In the genomic region with DNA sequence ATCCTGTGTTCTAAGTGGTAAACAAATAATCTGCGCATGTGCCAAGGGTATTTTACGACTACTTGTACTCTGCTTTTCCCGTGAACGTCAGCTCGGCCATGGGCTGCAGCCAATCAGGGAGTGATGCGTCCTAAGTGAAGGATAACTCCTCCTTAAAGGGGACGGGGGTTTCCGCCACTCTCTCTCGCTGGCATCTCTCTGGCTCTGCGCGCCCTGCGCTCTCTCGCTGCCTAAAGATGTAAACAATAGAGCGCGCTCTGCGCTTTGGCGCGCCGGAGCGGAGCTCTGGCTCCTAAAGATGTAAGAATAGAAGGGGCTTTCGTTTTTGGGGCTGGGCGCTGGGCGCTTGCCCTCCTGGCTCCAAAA, we compare ENCODE assay signal across 8 mouse cellular contexts.
DNase-seq lines count a peak whose midpoint lies in the region; ATAC-seq and TF ChIP-seq lines count a peak whose summit lies in the region.
"Not testable (repeated sequence)": the region's sequence is repeated elsewhere in the genome, so short reads cannot be mapped to it uniquely, and the experiment has no call there.

No protein-coding gene starts in this region.

- H3K4me3 ChIP-seq in ES-Bruce4 (ENCODE audit: low read depth, low read length), result peak overlapping the region; percentile 57
- H3K4me3 ChIP-seq in hindbrain, embryonic 10.5 days, result peak overlapping the region; percentile 57
- H3K4me3 ChIP-seq in liver, embryonic 11.5 days (ENCODE audit: low read depth, low read length), result peak overlapping the region; percentile 50
- peak overlapping the region; percentile 43 for H3K4me3 ChIP-seq in midbrain, embryonic 16.5 days (ENCODE audit: low read depth, low read length)
- peak overlapping the region; percentile 45 for H3K4me3 ChIP-seq in stomach, embryonic 15.5 days (replicated peaks)

- TF ChIP-seq CTCF in ES-Bruce4 (IDR thresholded peaks at IDR 0.05; ENCODE audit: low read depth, low read length), result not testable (repeated sequence)

- H3K27ac ChIP-seq in ES-Bruce4 (ENCODE audit: insufficient read depth, low read length); liver, embryonic 11.5 days (ENCODE audit: low read depth, low read length): not testable (repeated sequence)
- peak overlapping the region; percentile 90 for H3K27ac ChIP-seq in hindbrain, embryonic 10.5 days
- peak overlapping the region; percentile 85 for H3K27ac ChIP-seq in midbrain, embryonic 16.5 days (ENCODE audit: low read length)
- H3K27ac ChIP-seq in stomach, embryonic 15.5 days, result peak overlapping the region; percentile 37; the same call in 1 of the 2 replicates

- H3K9ac ChIP-seq in ES-Bruce4 (ENCODE audit: low read depth, poor library complexity, severe bottlenecking), result peak overlapping the region; percentile 59
- H3K9ac ChIP-seq in liver, embryonic 11.5 days (ENCODE audit: low read depth, low read length), result peak overlapping the region; percentile 56
- peak overlapping the region; percentile 65; the same call in 1 of the 2 replicates for H3K9ac ChIP-seq in midbrain, embryonic 16.5 days (ENCODE audit: low read depth, low read length)
- H3K9ac ChIP-seq in stomach, embryonic 15.5 days, result not testable (repeated sequence)

- TF ChIP-seq EP300 in ES-Bruce4 (IDR thresholded peaks at IDR 0.05; ENCODE audit: insufficient read depth, low read depth, low read length), result not testable (repeated sequence)

- peak; percentile 75 for DNase-seq in cerebellum, adult 9-11 months
- DNase-seq in frontal cortex, postnatal 25 days (ENCODE audit: low spot score in 2 of 2), result peak; percentile 9
- peak; percentile 21 for DNase-seq in hindbrain, embryonic 10.5 days (ENCODE audit: low spot score)
- peak; percentile 44 for DNase-seq in layer of hippocampus, adult 11-12 months (ENCODE audit: low spot score)
- not testable (repeated sequence) for DNase-seq in liver, embryonic 11.5 days (ENCODE audit: low spot score)

- not testable (repeated sequence) for H3K4me1 ChIP-seq in ES-Bruce4 (ENCODE audit: control insufficient read depth, insufficient read depth, low read length); liver, embryonic 11.5 days (replicated peaks; ENCODE audit: control insufficient read depth, insufficient read depth, low read length); midbrain, embryonic 16.5 days (ENCODE audit: control insufficient read depth, insufficient read depth, low read length); stomach, embryonic 15.5 days
- H3K4me1 ChIP-seq in hindbrain, embryonic 10.5 days (replicated peaks), result peaks cover 11% of the 10 kb centered on the region; the same call in 1 of the 2 replicates

- not testable (repeated sequence) for ATAC-seq in liver, embryonic 11.5 days (replicated peaks; ENCODE audit: low FRiP score)
- ATAC-seq in midbrain, embryonic 16.5 days, result peak; percentile 91
- 0 out of 2 replicates have a peak, but pooled peaks have one; percentile 16 for ATAC-seq in stomach, embryonic 15.5 days (ENCODE audit: insufficient read depth, low FRiP score, low read depth)

- WGBS in hindbrain, embryonic 10.5 days, result 23% methylated on average over 23 of the region's 23 CpGs
- WGBS in liver, embryonic 11.5 days, result 36% methylated on average over 21 of the region's 23 CpGs
- WGBS in midbrain, embryonic 16.5 days, result 18% methylated on average over 20 of the region's 23 CpGs
- 18% methylated on average over 23 of the region's 23 CpGs for WGBS in stomach, embryonic 15.5 days

- not testable (repeated sequence) for H3K27me3 ChIP-seq in ES-Bruce4 (ENCODE audit: control insufficient read depth, insufficient read depth, low read length, poor library complexity, severe bottlenecking); hindbrain, embryonic 10.5 days (ENCODE audit: insufficient read depth, poor library complexity, severe bottlenecking); liver, embryonic 11.5 days (replicated peaks; ENCODE audit: control insufficient read depth, insufficient read depth, low read length); midbrain, embryonic 16.5 days (ENCODE audit: control insufficient read depth, insufficient read depth, low read depth, low read length); stomach, embryonic 15.5 days (replicated peaks)

- not testable (repeated sequence) for TF ChIP-seq POLR2A in ES-Bruce4 (IDR thresholded peaks at IDR 0.05; ENCODE audit: insufficient read depth, low read length)

- not testable (repeated sequence) for H3K9me3 ChIP-seq in ES-Bruce4 (replicated peaks; ENCODE audit: control insufficient read depth, insufficient read depth, low read length, poor library complexity, severe bottlenecking); hindbrain, embryonic 10.5 days; liver, embryonic 11.5 days (ENCODE audit: control insufficient read depth, low read length); midbrain, embryonic 16.5 days (replicated peaks; ENCODE audit: control insufficient read depth, low read length, poor library complexity, severe bottlenecking); stomach, embryonic 15.5 days

- H3K36me3 ChIP-seq in ES-Bruce4 (ENCODE audit: control insufficient read depth, insufficient read depth, low read length, poor library complexity, severe bottlenecking); hindbrain, embryonic 10.5 days; liver, embryonic 11.5 days (ENCODE audit: control insufficient read depth, insufficient read depth, low read length); midbrain, embryonic 16.5 days (ENCODE audit: control insufficient read depth, insufficient read depth, low read length); stomach, embryonic 15.5 days: not testable (repeated sequence)

- peak overlapping the region; percentile 44 for H3K4me2 ChIP-seq in liver, embryonic 11.5 days
- H3K4me2 ChIP-seq in midbrain, embryonic 16.5 days (ENCODE audit: low read length), result peak overlapping the region; percentile 71
- H3K4me2 ChIP-seq in stomach, embryonic 15.5 days, result peak overlapping the region; percentile 56
